Mouse (Mus musculus): ENCODE data around the gene Cyp27b1. TPM values are rescaled to one million over a fixed set of nuclear protein-coding genes. Genes with fewer than 3 reads are reported as not detected.

Cyp27b1 gene
- total RNA-seq (2023), result under 1 TPM; 0.49 to 0.74 TPM

GRCm38 (mm10) chr10:127047954-127048353 is at the start of gene Cyp27b1:
Cyp27b1 (plus strand) TSS chr10:127048250.

GRCm38 (mm10) chr10:127000529-127000928 is 47.5 kb upstream of the Cyp27b1 start, which contains the start of gene Avil:
Avil (plus strand) TSS chr10:127000709.

DNA sequence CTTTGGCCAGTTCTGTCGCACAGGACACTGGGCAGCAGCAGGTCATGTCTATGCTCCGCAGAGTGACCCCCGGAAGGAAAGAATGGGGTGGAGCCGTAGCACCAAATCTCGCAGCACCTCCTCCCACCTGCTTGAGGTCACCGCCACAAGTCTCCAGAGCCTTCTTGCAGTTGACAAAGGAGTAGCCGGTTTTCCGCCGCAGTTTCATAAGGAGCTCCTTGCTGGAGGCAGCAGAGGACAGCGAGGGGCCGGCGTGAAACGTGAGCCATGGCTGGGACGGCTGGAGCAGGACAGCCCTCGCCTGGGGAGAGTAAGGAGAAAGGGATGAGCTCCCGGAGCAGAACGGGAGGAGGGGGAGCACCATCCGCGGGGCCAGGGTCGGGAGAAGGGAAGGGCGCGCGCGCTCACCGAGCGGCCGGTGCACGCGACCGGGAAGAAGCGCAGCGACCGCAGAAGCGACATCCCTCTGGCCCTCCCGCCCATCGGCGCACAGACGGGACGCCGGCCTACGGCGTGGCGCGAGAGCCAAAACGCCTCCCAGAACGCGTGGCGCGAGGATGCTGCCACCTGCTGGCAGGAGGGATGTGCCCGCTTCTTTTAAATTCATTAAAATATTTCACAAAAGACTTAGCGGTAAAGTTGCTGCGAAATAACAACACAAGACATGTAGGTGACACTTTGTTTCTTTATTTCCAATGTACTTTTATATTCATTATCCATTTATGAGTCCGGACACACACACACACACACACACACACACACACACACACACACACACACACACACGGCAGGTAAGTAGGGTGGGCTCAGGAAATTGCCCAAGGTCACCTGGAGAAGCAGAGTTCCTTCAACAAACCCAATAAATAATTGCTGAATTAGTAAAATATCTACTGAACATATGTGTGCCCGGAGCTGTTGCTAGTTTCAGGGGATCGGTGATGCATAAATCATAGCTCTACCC is 17.4 kb upstream of the Cyp27b1 start, which contains the start of gene Tsfm:
TSS of gene Tsfm (minus strand) at position 505 of the 961 bp plus-strand sequence.

GRCm38 (mm10) chr10:127041274-127041766 is 6.7 kb upstream of the Cyp27b1 start, which contains the start of the genes Mettl1 and Eef1akmt3:
Mettl1 (plus strand) TSS chr10:127041414.
Eef1akmt3 (minus strand) TSS chr10:127041513.

GRCm38 (mm10) chr10:127059968-127060916 is 12.2 kb downstream of the Cyp27b1 start, which contains the start of gene March9:
March9 (minus strand) TSS chr10:127060184.

DNA sequence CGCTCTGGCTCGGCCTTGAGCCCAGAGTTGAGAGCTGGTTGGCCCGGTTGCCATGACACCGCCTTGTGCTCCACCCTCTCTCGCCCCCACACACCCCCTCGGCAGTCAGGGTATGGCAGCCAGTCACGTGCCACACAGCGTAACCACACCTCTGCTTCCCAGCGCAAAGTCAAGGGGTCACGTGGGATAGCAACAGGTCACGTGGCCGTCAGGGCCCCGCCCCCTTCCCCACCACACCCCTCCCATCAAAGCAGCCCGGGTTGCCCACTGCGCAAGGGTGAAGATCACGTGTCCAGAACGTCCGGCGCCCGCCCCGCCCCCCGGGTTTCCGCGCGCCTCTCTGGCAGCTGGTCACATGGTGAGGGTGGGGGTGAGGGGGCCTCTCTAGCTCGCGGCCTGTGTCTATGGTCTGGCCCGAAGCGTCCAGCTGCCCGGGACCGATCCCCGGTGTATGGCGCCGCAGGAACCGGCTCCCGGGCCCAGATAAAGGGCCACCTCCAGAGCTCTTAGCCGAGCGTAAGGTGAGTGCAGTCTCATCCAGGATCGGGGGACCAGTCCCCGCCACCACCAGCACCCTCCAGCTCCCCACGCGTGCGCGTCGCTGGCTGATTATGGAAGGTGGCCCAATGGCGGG is 15.3 kb downstream of the Cyp27b1 start, which contains the start of gene Cdk4:
TSS of gene Cdk4 (plus strand) at position 296 of the 634 bp plus-strand sequence.

GRCm38 (mm10) chr10:127070190-127071121 is 22.4 kb downstream of the Cyp27b1 start, which contains the start of gene Tspan31:
Tspan31 (minus strand) TSS chr10:127070264.

DNA sequence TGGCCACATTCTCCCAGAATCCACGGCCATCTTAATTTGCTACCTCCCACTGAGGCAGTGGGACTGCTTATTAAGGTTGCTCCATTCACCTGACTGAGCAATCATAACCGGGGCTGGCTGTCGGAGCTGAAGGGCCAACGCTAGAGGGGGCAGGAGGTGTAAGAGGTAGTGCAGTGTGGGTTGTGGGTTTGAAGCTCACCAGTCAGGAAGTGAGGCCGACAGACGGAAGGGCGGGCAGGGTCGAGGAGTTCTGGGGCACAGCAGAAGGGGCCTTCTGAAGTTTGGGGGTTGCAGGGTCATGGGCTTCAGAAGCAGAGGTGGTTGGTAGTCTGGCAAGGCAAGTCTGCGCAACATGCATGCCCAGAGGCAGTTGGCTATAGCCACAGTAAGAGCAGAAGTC is 27.0 kb downstream of the Cyp27b1 start, which contains the start of gene Agap2:
TSS of gene Agap2 (plus strand) at position 205 of the 400 bp plus-strand sequence.

Other genes with a start within 250 kb of the Cyp27b1 start
- gene Atp23, start 146.9 kb upstream of the Cyp27b1 start, total RNA-seq (2023), result 10 to 100 TPM in 1 of 2 experiments, 1 to 10 TPM in 1; 8.9 to 11.7 TPM
- 10 to 100 TPM; 60.3 to 62.6 TPM for gene Ctdsp2, start 69.5 kb upstream of the Cyp27b1 start, total RNA-seq (2023)
- 1 to 10 TPM in 1 of 2 experiments, under 1 TPM in 1; 0.67 to 1.2 TPM for gene Avil, start 47.5 kb upstream of the Cyp27b1 start, total RNA-seq (2023)
- 10 to 100 TPM; 20.4 to 24.3 TPM for gene Tsfm, start 17.4 kb upstream of the Cyp27b1 start, total RNA-seq (2023)
- gene Mettl1, start 6.8 kb upstream of the Cyp27b1 start, total RNA-seq (2023), result 10 to 100 TPM; 17.7 to 23.5 TPM
- under 1 TPM in 1 of 2 experiments, not detected in 1; 0.20 TPM for gene Eef1akmt3, start 6.7 kb upstream of the Cyp27b1 start, total RNA-seq (2023)
- gene March9, start 11.9 kb downstream of the Cyp27b1 start, total RNA-seq (2023), result 1 to 10 TPM; 3.4 to 3.8 TPM
- 100 to 1,000 TPM; 130 to 144 TPM for gene Cdk4, start 15.3 kb downstream of the Cyp27b1 start, total RNA-seq (2023)
- gene Tspan31, start 22.0 kb downstream of the Cyp27b1 start, total RNA-seq (2023), result 10 to 100 TPM; 18.8 to 26.9 TPM
- 100 to 1,000 TPM in 1 of 2 experiments, 10 to 100 TPM in 1; 96.1 to 101 TPM for gene Agap2, start 27.0 kb downstream of the Cyp27b1 start, total RNA-seq (2023)
- gene Os9, start 72.9 kb downstream of the Cyp27b1 start, total RNA-seq (2023), result 10 to 100 TPM; 79.7 to 83.4 TPM
- 100 to 1,000 TPM; 434 to 483 TPM for gene B4galnt1, start 117.0 kb downstream of the Cyp27b1 start, total RNA-seq (2023)
- not detected for gene Slc26a10, start 132.4 kb downstream of the Cyp27b1 start, total RNA-seq (2023)
- gene Arhgef25, start 141.8 kb downstream of the Cyp27b1 start, total RNA-seq (2023), result 1 to 10 TPM in 1 of 2 experiments, not detected in 1; 1.1 TPM
- gene Dtx3, start 147.5 kb downstream of the Cyp27b1 start, total RNA-seq (2023), result 10 to 100 TPM; 53.3 to 57.1 TPM
- 10 to 100 TPM; 58.1 to 60.8 TPM for gene Pip4k2c, start 163.3 kb downstream of the Cyp27b1 start, total RNA-seq (2023)
- gene Kif5a, start 215.1 kb downstream of the Cyp27b1 start, total RNA-seq (2023), result under 1 TPM; 0.23 to 0.53 TPM
- 100 to 1,000 TPM; 116 to 118 TPM for gene Dctn2, start 218.1 kb downstream of the Cyp27b1 start, total RNA-seq (2023)
- 100 to 1,000 TPM; 106 to 117 TPM for gene Mbd6, start 240.8 kb downstream of the Cyp27b1 start, total RNA-seq (2023)

All from B cell, adult 67 days (primary cell).